Mouse (Mus musculus) hindbrain, embryonic 11.5 days (tissue): ENCODE results near the gene Rassf3. TPM values are rescaled to one million over a fixed set of nuclear protein-coding genes. Genes with fewer than 3 reads are reported as not detected.
A peak's percentile ranks its signal among the peaks of the same experiment; 100 is the strongest.

Experiments
- ATAC-seq: fragments of 200-750 bp; cut with Nextera tagmentation; 2 replicates; pipeline ENCODE4 v1.8.0; 2017; ENCODE audit warnings: mild to moderate bottlenecking, moderate TSS enrichment, moderate library complexity; ENCODE audit not compliant: low FRiP score
- DNase-seq: peaks from one replicate; pipeline ENCODE4 v3.0.0-alpha.2; 2015; ENCODE audit warnings: low spot score
- H3K27ac ChIP-seq: fragments of 300-500 bp; sonication (generic); 2 replicates; pipeline ENCODE4 v1.5.1; 2014; ENCODE audit warnings: mild to moderate bottlenecking, low read depth, low read length
- H3K27me3 ChIP-seq: fragments of 300-500 bp; sonication (generic); 2 replicates; pipeline ENCODE4 v1.6.1; 2014; ENCODE audit warnings: mild to moderate bottlenecking, low read length, moderate library complexity, mixed read lengths; ENCODE audit not compliant: control insufficient read depth, insufficient read depth
- H3K36me3 ChIP-seq: fragments of 300-500 bp; sonication (generic); 2 replicates; pipeline ENCODE4 v1.6.1; 2014; ENCODE audit warnings: mild to moderate bottlenecking, low read length, moderate library complexity, mixed read lengths; ENCODE audit not compliant: control insufficient read depth, insufficient read depth
- H3K4me1 ChIP-seq: fragments of 300-500 bp; sonication (generic); replicated peaks from 2 replicates; pipeline ENCODE4 v1.6.1; 2014; ENCODE audit warnings: low read length, mixed read lengths; ENCODE audit not compliant: control insufficient read depth, insufficient read depth
- H3K4me2 ChIP-seq: fragments of 300-500 bp; sonication (generic); replicated peaks from 2 replicates; pipeline ENCODE4 v1.6.1; 2014; ENCODE audit warnings: mild to moderate bottlenecking, low read depth, low read length
- H3K4me3 ChIP-seq: fragments of 300-500 bp; sonication (generic); 2 replicates; pipeline ENCODE4 v1.5.1; 2014; ENCODE audit warnings: low read depth, low read length
- H3K9ac ChIP-seq: fragments of 300-500 bp; sonication (generic); 2 replicates; pipeline ENCODE4 v1.6.1; 2014; ENCODE audit warnings: low read depth, low read length
- H3K9me3 ChIP-seq: fragments of 300-500 bp; sonication (generic); 2 replicates; pipeline ENCODE4 v1.6.1; 2016; ENCODE audit warnings: low read length; ENCODE audit not compliant: control insufficient read depth
- WGBS: fragments of 180-500 bp; shearing (Covaris S2); extraction: QIAGEN DNeasy Blood & Tissue Kit; methylation state at CpG from one replicate; pipeline ENCODE4 v1.1.7; 2014; 5-methylcytosine and 5-hydroxymethylcytosine counted together
- polyA plus RNA-seq: library from polyadenylated mRNA; unstranded; fragments of >200 nt; fragmentation: Nextera tagmentation; extraction: Ambion mirVana; gene quantifications from 2 replicates; pipeline ENCODE4 v1.2.1, GENCODE M21; 2014

The Rassf3 gene
- polyA plus RNA-seq, 1 experiment from 2014 or later = 7.0 TPM

DNA sequence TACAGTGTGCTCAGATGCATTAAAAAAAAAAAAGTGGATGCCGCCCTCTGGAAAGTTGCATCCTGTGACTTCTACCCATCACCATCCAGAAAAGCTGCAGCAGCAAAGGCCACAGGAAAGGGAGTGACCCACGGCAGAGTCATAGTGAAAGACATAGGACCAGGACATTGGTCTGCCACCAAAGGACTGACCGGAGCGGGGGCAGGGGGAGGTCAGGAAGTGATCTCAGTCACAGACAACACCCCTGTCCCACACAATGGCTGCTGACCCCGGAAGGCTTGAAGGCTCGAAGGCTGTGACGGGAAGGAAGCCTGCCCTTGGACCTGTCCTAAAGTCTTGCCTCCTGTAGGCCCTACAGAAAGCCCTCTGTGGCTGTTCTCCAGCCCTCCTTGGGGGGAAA is 75.1 kb downstream of the Rassf3 start:
- no peak overlapping the region for H3K9ac ChIP-seq
- ATAC-seq (no peak), DNase-seq (no peak)
- H3K4me2 ChIP-seq = no peak overlapping the region
- 76% methylated on average over 7 of the region's 7 CpGs for WGBS
- no peak overlapping the region for H3K4me3 ChIP-seq
- H3K9me3 ChIP-seq = no peaks in the 10 kb centered on the region
- no peaks in the 10 kb centered on the region for H3K36me3 ChIP-seq
- H3K4me1 ChIP-seq = no peaks in the 10 kb centered on the region
- no peak overlapping the region for H3K27ac ChIP-seq
- H3K27me3 ChIP-seq = no peaks in the 10 kb centered on the region

DNA sequence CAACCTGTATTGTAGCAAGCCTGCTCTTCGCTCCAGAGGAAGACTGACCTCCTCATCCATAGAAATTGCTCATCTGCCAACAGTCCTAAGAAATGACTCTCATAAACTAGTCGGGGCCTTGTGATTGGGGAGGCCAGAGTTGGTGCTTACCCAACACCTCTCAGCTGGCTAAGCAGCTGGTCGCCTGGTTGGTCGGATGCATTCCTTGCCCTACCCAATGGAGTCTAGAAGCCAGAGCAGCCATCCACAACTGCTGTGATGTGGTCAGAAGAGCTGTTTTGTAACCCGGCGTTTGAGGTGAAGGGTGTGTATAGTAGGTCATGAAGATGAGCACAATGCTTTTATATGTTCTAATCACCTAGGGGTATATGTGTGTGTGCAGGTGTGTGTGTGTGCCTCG is 77.5 kb downstream of the Rassf3 start:
- H3K4me3 ChIP-seq = no peak overlapping the region
- no peak overlapping the region for H3K4me2 ChIP-seq
- H3K9me3 ChIP-seq = no peaks in the 10 kb centered on the region
- H3K27ac ChIP-seq = no peak overlapping the region
- DNase-seq (no peak), ATAC-seq (no peak)
- WGBS = 88% methylated on average over 7 of the region's 7 CpGs
- no peaks in the 10 kb centered on the region for H3K4me1 ChIP-seq
- no peak overlapping the region for H3K9ac ChIP-seq
- H3K36me3 ChIP-seq = no peaks in the 10 kb centered on the region
- no peaks in the 10 kb centered on the region for H3K27me3 ChIP-seq

DNA sequence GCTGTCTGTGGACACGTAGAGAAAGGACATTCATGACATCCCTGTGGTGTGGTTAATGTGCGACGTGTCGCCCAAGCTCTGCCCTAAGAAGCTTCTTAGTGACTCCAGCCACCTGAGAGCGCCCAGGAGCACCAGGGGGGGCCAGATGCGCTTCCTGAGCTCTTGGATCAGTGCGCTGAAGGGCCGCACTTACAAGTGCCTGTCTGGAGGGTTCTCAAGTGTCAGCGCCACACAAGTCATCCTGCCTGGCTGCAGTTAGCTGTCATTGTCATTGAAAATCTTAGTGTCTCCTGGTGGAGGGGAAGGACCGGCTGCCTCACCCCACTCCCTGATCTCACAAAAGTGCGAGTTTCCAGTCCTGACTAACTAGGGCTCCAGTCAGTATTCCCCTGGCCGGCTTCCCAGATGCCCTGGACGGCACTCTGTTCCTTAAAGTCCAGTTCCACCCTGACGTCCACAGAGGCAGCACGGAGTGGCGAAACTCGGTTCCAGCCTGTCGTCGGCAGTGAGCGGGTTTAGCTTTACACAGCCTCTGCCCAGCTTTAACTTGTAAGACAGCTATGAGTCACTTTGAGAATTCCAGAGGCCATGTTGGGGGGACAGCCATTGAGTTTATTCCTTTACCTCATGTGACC is 80.5 kb downstream of the Rassf3 start:
- Histone ChIP-seq H3K4me1 (no peaks in the 10 kb centered on the region), H3K4me2 (no peak overlapping the region), H3K27me3 (no peaks in the 10 kb centered on the region), H3K9ac (no peak overlapping the region), H3K36me3 (peaks cover 6% of the 10 kb centered on the region; the same call in 1 of the 2 replicates), H3K4me3 (no peak overlapping the region), H3K9me3 (no peaks in the 10 kb centered on the region), H3K27ac (no peak overlapping the region)
- ATAC-seq (no peak), DNase-seq (no peak)
- WGBS = 84% methylated on average over 20 of the region's 20 CpGs

- ATAC-seq (no peak), DNase-seq (no peak)
- peaks cover 6% of the 10 kb centered on the region; the same call in 1 of the 2 replicates for H3K36me3 ChIP-seq
Measured at GRCm38 (mm10) chr10:121394789-121395325, 81.3 kb downstream of the Rassf3 start.

DNA sequence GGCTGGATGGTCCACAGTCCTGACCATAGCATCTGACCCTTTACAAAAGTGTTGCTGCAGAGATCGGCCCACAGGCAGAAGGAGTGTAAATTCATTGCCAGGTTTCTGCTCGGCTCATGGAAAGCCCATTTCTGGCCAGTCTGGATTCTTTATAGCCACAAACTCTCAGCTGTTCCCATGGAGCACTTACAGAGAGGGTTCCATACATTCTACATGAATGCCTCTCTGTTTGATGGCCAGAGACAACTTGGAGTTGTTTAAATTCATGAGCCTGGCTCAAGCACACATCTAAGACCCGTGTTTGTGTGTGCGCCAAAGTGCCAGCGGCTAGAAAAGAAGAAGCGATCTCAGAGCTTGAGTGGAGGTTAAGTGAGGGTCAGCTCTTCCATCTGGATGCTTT is 81.9 kb downstream of the Rassf3 start:
- peaks cover 6% of the 10 kb centered on the region; the same call in 1 of the 2 replicates for H3K36me3 ChIP-seq
- H3K4me3 ChIP-seq = no peak overlapping the region

More at GRCm38 (mm10) chr10:121394789-121395325, 81.3 kb downstream of the Rassf3 start:
- no peak overlapping the region for H3K9ac ChIP-seq
- H3K4me3 ChIP-seq = no peak overlapping the region
- whole genome bisulfite sequencing = 90% methylated on average over 18 of the region's 18 CpGs
- H3K4me1 ChIP-seq = no peaks in the 10 kb centered on the region
- no peak overlapping the region for H3K4me2 ChIP-seq
- no peaks in the 10 kb centered on the region for H3K9me3 ChIP-seq
- H3K27me3 ChIP-seq = no peaks in the 10 kb centered on the region
- H3K27ac ChIP-seq = no peak overlapping the region

DNA sequence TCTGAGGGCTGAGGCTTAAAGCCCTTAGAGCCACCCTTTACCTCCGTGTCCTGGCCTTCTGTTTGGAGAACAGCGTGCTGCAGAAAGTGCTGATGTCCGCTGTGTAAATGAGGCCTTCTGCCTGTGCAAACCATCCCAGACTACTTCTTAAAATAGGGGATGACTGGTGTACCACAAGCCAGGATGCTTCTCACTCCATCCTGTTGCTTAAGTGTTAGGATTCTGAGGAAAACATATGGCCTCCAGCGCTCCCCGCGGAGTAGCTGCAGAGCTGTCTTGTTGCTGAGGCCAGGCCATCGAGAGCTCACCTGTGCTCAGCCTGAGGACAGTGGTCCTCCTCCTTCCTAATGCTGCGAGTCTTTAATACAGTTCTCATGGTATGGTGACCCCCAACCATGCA is 84.2 kb downstream of the Rassf3 start:
- H3K4me1 ChIP-seq = no peaks in the 10 kb centered on the region
- H3K4me2 ChIP-seq = no peak overlapping the region
- H3K27ac ChIP-seq = no peak overlapping the region
- no peak overlapping the region for H3K9ac ChIP-seq
- H3K9me3 ChIP-seq = no peaks in the 10 kb centered on the region
- 96% methylated on average over 8 of the region's 8 CpGs for WGBS
- ATAC-seq = no peak
- H3K36me3 ChIP-seq = peaks cover 6% of the 10 kb centered on the region; the same call in 1 of the 2 replicates
- H3K4me3 ChIP-seq = no peak overlapping the region
- no peaks in the 10 kb centered on the region for H3K27me3 ChIP-seq
- DNase-seq = no peak

More for the DNA sequence above, 81.9 kb downstream of the Rassf3 start:
- Histone ChIP-seq H3K4me2 (no peak overlapping the region), H3K27ac (no peak overlapping the region), H3K4me1 (no peaks in the 10 kb centered on the region), H3K9ac (no peak overlapping the region), H3K9me3 (no peaks in the 10 kb centered on the region), H3K27me3 (no peaks in the 10 kb centered on the region)
- no peak for DNase-seq
- 81% methylated on average over 6 of the region's 6 CpGs for WGBS
- ATAC-seq = no peak

GRCm38 (mm10) chr10:121390602-121391001 is 85.5 kb downstream of the Rassf3 start:
- H3K4me3 ChIP-seq = no peak overlapping the region
- H3K27me3 ChIP-seq = no peaks in the 10 kb centered on the region
- no peaks in the 10 kb centered on the region for H3K4me1 ChIP-seq
- no peak overlapping the region for H3K27ac ChIP-seq
- no peak for DNase-seq
- no peak overlapping the region for H3K4me2 ChIP-seq
- ATAC-seq = no peak
- H3K9ac ChIP-seq = no peak overlapping the region
- 83% methylated on average over 10 of the region's 10 CpGs for WGBS
- H3K36me3 ChIP-seq = peaks cover 6% of the 10 kb centered on the region; the same call in 1 of the 2 replicates
- no peaks in the 10 kb centered on the region for H3K9me3 ChIP-seq

DNA sequence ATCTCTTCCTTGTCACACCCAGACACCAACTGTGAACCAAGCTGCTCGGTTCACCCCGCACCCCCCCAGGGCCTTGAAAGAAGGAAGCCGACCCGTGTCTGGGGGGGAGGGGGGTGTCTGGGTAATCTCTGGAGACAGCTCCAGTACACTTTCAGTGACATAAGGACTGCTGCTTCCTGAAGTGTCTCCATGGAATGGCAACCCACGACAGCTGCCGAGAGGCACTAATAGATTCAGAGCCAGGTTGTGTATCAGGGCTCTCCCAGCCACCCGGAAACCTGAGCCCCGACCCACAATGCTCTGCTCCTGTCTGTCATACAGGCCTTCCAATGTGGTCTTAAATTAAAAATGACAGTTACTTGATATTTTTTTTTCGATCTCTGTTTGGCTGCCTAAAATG is 89.8 kb downstream of the Rassf3 start:
- ATAC-seq (peak; percentile 59; the same call in 1 of the 2 replicates), DNase-seq (peak; percentile 29)
- WGBS = 56% methylated on average over 9 of the region's 9 CpGs
- Histone ChIP-seq H3K4me2 (no peak overlapping the region), H3K9me3 (no peaks in the 10 kb centered on the region), H3K9ac (no peak overlapping the region), H3K36me3 (peaks cover 9% of the 10 kb centered on the region; the same call in 1 of the 2 replicates), H3K4me3 (no peak overlapping the region), H3K4me1 (no peaks in the 10 kb centered on the region), H3K27me3 (no peaks in the 10 kb centered on the region), H3K27ac (no peak overlapping the region)

- H3K4me2 ChIP-seq = no peak overlapping the region
- peaks cover 9% of the 10 kb centered on the region; the same call in 1 of the 2 replicates for H3K36me3 ChIP-seq
- no peak for ATAC-seq
- DNase-seq = no peak
- no peaks in the 10 kb centered on the region for H3K4me1 ChIP-seq
- 95% methylated on average over 6 of the region's 6 CpGs for whole genome bisulfite sequencing
- H3K9me3 ChIP-seq = no peaks in the 10 kb centered on the region
- H3K27me3 ChIP-seq = no peaks in the 10 kb centered on the region
- no peak overlapping the region for H3K4me3 ChIP-seq
- no peak overlapping the region for H3K9ac ChIP-seq
- H3K27ac ChIP-seq = no peak overlapping the region
Measured at GRCm38 (mm10) chr10:121385695-121386094, 90.5 kb downstream of the Rassf3 start.
